Mouse (Mus musculus) left cerebral cortex, adult 11 months (tissue): ENCODE measurements at regions not wholly inside any gene's neighbourhood (a gene's known extent, or its start where the extent isn't known, plus 50 kb on each side); places are given as distances from the start of the nearest gene placed in this dataset.

ENCODE experiments used
- DNase-seq: peaks from one replicate; pipeline ENCODE4 v3.0.0; 2022; ENCODE audit warnings: low spot score

- DNase-seq, result no peak
Observed at GRCm38 (mm10) chr2:106256012-106256411, 252.7 kb upstream of the Dnajc24 start.

GRCm38 (mm10) chr2:106234358-106234757 is 231.0 kb upstream of the Dnajc24 start:
- no peak for DNase-seq

DNA sequence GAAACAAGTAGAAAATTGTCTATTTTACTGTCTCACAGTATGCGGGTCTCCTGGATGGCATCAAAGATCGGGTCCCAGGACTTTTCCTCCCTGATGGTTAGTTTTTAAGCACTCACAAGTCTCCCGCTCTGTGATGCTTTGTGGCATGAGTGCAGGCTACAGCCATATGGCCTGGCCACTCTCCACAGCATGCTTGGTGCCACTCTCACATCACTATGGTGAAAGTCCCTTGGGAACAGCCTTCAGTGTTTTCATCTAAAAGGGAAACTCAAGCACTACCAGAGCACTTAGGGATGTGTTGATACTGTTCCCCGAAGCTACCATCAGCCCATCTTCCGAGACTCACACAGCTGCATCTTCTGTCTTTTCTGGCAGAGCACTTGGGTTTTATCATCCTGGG is 227.8 kb upstream of the Dnajc24 start:
- DNase-seq, result no peak

- DNase-seq, result no peak
Observed at GRCm38 (mm10) chr2:106230021-106230420, 226.7 kb upstream of the Dnajc24 start.

DNA sequence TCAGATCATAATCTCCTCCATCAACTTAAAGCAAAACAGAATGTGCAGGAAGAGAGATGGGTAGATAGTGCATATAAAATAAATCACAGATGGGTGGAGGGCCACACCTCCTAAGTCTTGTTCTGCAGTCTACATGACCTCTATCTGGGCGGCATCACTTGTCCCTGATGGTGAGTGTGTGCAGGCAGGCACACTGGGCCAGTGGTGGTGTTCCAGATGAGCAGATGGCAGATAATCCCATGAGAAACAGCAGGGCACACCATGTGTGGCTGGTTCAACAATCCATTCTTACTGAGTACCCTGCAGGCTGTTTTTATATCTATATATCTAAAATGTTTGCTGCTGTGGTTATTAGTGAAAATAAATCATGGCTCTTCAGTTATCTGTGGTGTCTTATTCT is 224.9 kb upstream of the Dnajc24 start:
- no peak for DNase-seq

- no peak for DNase-seq
Observed at GRCm38 (mm10) chr2:106216169-106216568, 212.8 kb upstream of the Dnajc24 start.

DNA sequence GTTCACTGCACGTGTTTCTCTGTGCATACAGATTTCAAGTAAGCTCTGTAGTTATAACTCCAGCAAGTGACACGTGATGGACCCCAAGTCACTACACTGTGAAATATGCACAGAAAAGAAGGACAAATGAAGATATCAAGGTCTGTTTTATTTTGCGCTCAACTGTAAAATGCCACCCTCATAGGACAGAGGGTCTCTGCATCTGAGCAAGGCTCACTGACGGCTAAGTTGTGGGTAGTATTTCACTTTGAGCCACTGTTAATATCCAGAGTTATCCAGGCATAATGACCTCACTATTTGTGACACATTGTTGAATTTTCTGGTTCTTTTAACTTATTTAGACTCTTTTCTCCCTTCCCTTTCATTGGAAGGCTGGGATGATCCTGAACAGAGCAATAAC is 210.4 kb upstream of the Dnajc24 start:
- no peak for DNase-seq

DNA sequence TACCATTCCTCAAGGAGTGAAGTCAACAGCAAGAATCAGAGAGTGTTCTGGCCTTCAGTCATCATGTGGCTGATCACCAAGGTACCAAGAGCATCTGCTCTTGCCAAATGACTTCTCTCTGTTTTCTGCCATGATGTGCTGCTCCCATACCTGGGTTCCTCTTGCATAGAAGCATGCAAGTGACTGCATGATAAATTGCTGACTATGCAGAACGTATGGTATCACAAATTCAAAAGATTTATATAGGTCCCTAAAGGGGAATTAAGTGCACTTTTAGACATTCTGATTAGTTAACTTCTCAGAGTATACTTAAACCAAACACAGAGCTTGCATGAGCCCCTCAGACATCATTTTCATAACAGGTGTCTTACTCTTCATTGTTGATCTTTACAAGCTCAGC is 207.4 kb upstream of the Dnajc24 start:
- no peak for DNase-seq

- no peak for DNase-seq
Observed at GRCm38 (mm10) chr2:106208767-106209250, 205.5 kb upstream of the Dnajc24 start.

- no peak for DNase-seq
Observed at GRCm38 (mm10) chr2:106200130-106200529, 196.8 kb upstream of the Dnajc24 start.

- no peak for DNase-seq
Observed at GRCm38 (mm10) chr2:106195170-106195569, 191.8 kb upstream of the Dnajc24 start.

DNA sequence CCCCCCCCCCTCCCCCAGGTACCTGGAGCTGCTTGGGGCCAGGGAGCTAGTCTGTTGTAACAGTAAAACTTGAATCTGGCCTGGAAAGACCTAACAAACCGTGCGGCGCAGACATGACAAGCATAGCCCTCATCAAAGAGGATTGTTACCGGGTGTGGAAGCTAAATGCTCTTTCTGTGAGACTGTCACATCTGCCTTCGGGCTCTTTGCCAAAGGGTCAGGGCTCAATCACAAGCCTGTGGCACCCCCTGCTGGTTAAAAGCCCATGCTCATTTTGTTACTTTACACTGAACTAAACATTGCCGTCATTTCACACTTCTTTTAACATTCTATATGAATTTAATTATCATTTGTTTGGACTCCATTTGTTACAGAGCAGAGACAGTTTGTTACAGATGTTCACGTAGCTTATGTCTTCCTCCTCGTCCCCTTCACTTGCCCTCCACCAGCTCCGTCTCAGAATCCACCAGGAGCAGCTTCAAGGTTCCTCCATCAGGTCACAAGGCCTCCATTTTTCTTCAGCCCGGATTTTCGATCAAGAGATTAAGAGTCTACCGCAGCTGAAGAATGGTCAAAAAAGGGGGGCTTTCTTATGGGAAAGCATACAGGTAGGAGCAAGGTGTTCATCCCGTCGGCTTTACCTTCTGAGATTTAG is 191.1 kb upstream of the Dnajc24 start:
- DNase-seq, result peak; percentile 85

DNA sequence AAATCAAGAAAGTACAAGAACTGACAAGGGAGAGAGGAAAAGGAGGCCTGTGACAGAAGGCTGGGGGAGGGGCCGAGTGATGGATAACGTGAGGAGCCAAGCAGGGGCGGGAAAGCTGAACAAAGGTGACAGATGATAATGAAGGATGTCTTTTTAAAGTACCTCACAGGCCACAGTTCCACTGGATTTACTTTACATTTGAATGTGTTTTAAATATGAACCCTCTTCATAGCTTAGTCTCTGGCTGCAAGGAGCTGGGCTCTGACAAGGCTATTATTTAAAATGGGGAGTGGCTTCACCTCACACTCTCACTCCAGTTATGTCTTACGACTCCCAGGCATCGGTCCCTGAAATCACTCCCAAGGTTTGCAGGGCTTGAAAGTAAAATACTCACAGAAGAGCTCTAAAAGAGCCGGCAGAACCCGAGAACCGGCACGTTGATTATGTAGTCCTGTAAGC is 190.6 kb upstream of the Dnajc24 start:
- no peak for DNase-seq

GRCm38 (mm10) chr2:106190579-106191322 is 187.4 kb upstream of the Dnajc24 start:
- no peak for DNase-seq

DNA sequence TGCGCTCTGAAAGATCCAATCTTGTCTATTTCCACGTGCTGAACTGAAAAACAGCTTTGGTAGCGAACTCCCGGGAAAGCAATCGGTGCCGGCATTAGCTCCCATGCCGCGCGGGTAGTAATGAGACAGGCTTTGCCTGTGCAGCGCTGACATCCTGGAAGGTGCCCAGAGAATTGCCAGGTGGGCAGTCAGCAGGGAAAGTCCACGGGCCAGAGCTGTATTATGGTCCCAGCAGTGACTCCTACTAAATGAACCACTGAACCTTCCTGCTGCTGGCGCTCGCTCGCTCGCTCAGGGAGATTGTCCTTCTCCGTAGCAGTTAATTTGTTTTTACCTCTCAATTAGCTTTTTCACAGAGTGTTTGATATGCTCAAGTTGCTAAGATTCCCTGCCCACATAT is 180.3 kb upstream of the Dnajc24 start:
- DNase-seq, result no peak

GRCm38 (mm10) chr2:106182051-106182450 is 178.7 kb upstream of the Dnajc24 start:
- no peak for DNase-seq

- no peak for DNase-seq
Observed at GRCm38 (mm10) chr2:106162681-106163080, 159.3 kb upstream of the Dnajc24 start.

DNA sequence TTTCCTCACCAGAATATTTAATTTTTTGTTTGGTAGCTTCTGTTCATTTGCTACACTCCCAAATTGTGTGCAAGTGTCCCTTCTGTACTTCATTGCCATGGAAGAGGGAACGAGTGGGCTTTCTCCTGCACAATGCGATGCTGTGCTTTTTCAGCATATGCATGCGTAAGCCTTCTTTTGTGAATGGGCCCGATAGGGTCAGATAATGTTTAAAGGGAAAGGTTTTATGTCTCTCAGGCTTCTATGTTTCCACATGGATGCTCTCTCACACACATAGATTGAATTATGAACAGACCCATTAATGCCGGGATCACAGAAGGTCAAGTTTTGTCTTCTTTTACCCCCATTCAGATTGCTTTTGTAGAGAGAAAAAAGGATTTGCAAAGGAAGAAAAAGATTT is 158.5 kb upstream of the Dnajc24 start:
- no peak for DNase-seq

DNA sequence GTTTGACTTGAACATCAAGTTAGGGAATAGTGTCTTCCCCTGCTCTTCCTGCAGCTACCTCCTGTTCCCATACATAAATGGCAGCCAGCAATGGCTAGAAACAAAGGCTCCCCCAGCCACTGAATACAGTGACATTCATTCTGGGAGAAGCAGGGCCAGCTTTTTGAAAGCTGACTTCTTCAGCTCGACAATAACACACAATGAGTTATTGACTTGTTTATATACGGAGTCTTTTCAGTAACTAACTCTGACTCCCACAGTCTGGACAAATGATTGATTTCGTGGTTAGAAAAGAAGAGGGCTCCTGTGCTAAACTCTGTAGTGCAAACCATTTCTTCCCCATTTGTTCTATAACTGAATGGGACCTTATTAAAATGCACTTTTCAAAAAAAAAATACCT is 146.4 kb upstream of the Dnajc24 start:
- DNase-seq, result no peak

GRCm38 (mm10) chr2:106140931-106141330 is 137.6 kb upstream of the Dnajc24 start:
- DNase-seq, result no peak

- DNase-seq, result no peak
Observed at GRCm38 (mm10) chr2:106101002-106101401, 97.7 kb upstream of the Dnajc24 start.

DNA sequence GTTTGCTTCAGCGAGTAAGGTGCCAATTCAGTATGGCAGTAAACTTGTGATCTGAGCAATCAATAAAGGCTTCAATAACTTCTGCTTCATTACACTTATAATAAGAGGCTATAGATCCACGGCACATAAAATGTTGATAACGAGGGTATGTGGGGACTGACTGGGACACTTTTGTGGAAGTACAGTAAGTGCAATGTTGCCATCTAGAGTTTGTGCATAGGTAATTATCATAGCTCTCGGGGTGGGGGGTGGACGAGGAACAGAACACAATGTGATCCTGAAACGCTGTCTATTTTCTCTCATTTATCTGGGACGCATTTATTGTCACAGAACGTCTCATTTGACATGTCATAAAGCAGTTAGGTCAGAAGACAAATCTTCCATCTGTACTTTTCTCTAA is 82.8 kb upstream of the Dnajc24 start:
- DNase-seq, result no peak
